Mouse (Mus musculus) midbrain, embryonic 15.5 days (tissue): ENCODE measurements around the gene Sdhaf1. TPM values are rescaled to one million over a fixed set of nuclear protein-coding genes. Genes with fewer than 3 reads are reported as not detected.

Experiments used
- ATAC-seq: fragments of 200-750 bp; cut with Nextera tagmentation; replicated peaks from 2 replicates; pipeline ENCODE4 v1.8.0; 2017; ENCODE audit warnings: moderate TSS enrichment
- H3K27ac ChIP-seq: fragments of 300-500 bp; sonication (generic); 2 replicates; pipeline ENCODE4 v1.5.1; 2015; ENCODE audit warnings: mild to moderate bottlenecking, inconsistent platforms
- H3K27me3 ChIP-seq: fragments of 300-500 bp; sonication (generic); replicated peaks from 2 replicates; pipeline ENCODE4 v1.6.1; 2015; ENCODE audit warnings: inconsistent platforms
- H3K36me3 ChIP-seq: fragments of 300-500 bp; sonication (generic); replicated peaks from 2 replicates; pipeline ENCODE4 v1.6.1; 2015; ENCODE audit warnings: inconsistent platforms
- H3K4me1 ChIP-seq: fragments of 300-500 bp; sonication (generic); 2 replicates; pipeline ENCODE4 v1.6.1; 2015; ENCODE audit warnings: inconsistent platforms
- H3K4me2 ChIP-seq: fragments of 300-500 bp; sonication (generic); 2 replicates; pipeline ENCODE4 v1.6.1; 2015; ENCODE audit warnings: inconsistent platforms, mild to moderate bottlenecking, moderate library complexity
- H3K4me3 ChIP-seq: fragments of 300-500 bp; sonication (generic); 2 replicates; pipeline ENCODE4 v1.5.1; 2015; ENCODE audit warnings: mild to moderate bottlenecking, inconsistent platforms
- H3K9ac ChIP-seq: fragments of 300-500 bp; sonication (generic); 2 replicates; pipeline ENCODE4 v1.6.1; 2015; ENCODE audit warnings: mild to moderate bottlenecking, inconsistent platforms
- H3K9me3 ChIP-seq: fragments of 300-500 bp; sonication (generic); 2 replicates; pipeline ENCODE4 v1.6.1; 2016; ENCODE audit warnings: inconsistent platforms
- WGBS: fragments of 180-500 bp; shearing (Covaris S2); methylation state at CpG from one replicate; pipeline ENCODE4 v1.1.7; 2015; ENCODE audit warnings: mixed read lengths; 5-methylcytosine and 5-hydroxymethylcytosine counted together
- polyA plus RNA-seq: library from polyadenylated mRNA; unstranded; fragments of >200 nt; fragmentation: Nextera tagmentation; extraction: Ambion mirVana; gene quantifications from 2 replicates; pipeline ENCODE4 v1.2.1, GENCODE M21; 2015

Gene Sdhaf1
- polyA plus RNA-seq, 1 experiment from 2014 or later = 17.1 TPM

DNA sequence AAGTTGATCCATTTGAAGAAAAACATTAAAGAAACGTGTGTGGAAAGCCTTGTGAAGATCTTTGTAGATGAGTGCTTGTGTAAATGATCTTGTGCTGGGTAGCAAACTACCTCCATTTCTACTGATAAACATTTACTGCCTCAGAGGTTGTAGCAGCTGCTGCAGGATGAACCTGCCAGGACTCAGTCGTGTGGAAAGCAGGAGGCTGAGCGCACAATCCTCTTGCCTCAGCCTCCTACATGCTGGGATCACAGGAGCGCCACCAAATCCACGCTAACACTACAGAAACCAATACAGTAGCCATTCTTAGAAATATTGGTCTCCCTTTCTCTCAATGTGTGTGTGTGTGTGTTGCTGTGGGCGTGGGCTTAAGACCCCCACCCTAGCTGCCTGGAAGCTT is 35.6 kb downstream of the Sdhaf1 start:
- Histone ChIP-seq H3K4me3 (no peak overlapping the region), H3K9ac (no peak overlapping the region), H3K9me3 (no peaks in the 10 kb centered on the region), H3K27me3 (no peaks in the 10 kb centered on the region), H3K36me3 (no peaks in the 10 kb centered on the region), H3K4me2 (no peak overlapping the region), H3K4me1 (peaks cover 16% of the 10 kb centered on the region), H3K27ac (no peak overlapping the region)
- ATAC-seq = no peak
- WGBS = 62% methylated on average over 6 of the region's 6 CpGs

DNA sequence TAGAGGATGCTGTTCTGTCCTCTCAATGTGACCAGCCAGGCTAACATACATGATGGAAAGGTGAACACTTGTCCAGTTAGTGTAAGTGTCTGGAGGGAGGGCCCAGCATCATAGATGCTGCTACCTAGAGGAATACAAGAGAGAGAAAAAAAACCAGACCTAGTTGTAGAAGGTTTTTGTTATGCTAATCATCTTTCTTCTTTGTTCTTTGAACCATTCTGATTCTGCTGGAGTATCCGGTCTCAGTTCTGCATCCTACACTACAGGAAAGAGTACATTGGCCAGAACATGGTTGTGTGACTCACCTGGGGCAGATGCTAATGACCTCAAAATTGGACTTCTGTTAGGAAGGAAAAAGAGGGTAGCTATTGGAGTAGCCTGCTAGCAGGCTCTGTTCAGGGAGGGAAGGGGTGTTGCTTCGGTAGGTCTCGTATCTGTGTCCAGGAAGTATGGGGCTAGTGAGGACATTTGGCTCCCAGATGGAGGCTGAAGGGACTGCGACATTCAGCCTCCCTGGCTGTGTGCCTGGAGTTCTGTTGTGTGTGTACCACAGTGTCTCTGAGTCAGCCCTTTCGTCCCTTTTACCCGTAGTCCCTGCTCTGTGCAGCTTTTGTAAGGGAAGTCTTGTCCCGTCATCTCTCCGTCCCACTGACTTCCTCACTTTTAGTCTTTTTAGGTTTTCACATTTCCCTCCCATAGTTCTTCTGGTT is 36.8 kb downstream of the Sdhaf1 start:
- H3K9me3 ChIP-seq = no peaks in the 10 kb centered on the region

DNA sequence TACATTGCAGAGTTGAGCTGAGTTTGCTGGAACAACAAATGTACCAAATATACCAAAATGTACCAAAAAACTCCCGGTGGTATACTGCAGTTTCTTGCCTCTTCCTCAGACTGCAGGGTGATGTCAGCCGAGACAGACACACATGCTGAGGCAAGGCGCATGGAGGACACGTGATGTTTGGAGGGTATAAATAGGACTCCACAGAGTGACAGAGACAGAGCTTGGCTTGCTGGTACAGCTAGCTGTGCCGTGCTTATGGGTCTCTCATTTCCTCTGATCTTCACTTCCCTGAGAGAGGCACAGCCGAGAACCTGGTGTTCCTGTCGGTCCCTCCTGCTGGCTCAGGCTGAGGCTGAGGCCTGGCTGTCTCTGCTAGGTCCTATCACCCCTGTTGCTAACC is 41.0 kb downstream of the Sdhaf1 start:
- no peak overlapping the region for H3K4me2 ChIP-seq
- no peak overlapping the region for H3K4me3 ChIP-seq
- H3K27ac ChIP-seq = no peak overlapping the region
- no peaks in the 10 kb centered on the region for H3K27me3 ChIP-seq
- H3K36me3 ChIP-seq = no peaks in the 10 kb centered on the region
- no peak for ATAC-seq
- WGBS = 78% methylated on average over 7 of the region's 7 CpGs
- H3K4me1 ChIP-seq = peaks cover 13% of the 10 kb centered on the region
- H3K9ac ChIP-seq = no peak overlapping the region
- H3K9me3 ChIP-seq = no peaks in the 10 kb centered on the region

More for the DNA sequence above, 36.8 kb downstream of the Sdhaf1 start:
- Histone ChIP-seq H3K4me1 (peaks cover 6% of the 10 kb centered on the region; the same call in 1 of the 2 replicates), H3K27ac (no peak overlapping the region), H3K4me2 (no peak overlapping the region), H3K36me3 (no peaks in the 10 kb centered on the region), H3K9ac (no peak overlapping the region), H3K27me3 (no peaks in the 10 kb centered on the region), H3K4me3 (no peak overlapping the region)
- WGBS = 60% methylated on average over 8 of the region's 8 CpGs
- no peak for ATAC-seq

DNA sequence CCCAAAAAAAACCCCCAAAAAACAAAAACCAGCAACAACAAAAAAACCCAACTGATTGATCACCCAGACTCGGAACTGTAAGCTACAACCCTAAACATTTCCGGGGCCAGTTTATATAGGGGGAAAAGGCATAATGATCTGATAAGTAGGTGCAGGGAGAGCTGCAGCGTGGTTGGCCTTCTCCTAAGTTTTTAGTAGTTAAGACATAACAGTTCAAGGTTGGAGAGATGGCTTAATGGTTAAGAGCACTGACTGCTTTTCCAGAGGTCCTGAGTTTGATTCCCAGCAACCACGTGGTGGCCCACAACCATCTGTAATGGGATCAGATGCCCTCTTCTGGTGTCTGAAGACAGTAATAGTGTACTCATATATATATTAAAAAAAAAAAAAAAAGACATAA is 42.2 kb downstream of the Sdhaf1 start:
- WGBS = 85% methylated on average over 4 of the region's 4 CpGs
- H3K4me2 ChIP-seq = peak overlapping the region; percentile 98

DNA sequence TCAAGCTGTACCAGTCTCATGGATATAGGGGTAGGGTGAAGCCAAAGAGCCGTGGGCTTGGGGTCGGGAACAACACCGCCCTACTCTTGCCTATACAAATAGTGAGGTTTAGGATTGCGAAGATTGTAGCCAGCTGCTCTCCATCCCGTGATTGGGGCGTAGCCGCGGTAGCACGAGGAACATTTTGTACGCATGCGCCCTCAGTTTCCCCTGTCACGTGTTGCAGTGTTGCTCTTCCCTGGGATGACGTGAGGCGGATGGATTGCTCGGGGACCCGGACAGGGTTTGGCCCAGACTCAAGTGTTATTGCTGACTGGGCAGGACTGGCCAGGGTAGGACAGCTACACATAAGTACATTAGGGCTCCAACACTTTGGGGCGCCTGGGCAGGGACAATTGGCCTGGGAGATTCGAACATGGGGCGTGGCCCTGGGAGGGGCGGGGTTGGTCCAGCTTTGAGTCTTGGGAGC is 43.0 kb downstream of the Sdhaf1 start:
- Histone ChIP-seq H3K4me3 (peak overlapping the region; percentile 69), H3K36me3 (no peaks in the 10 kb centered on the region), H3K9me3 (no peaks in the 10 kb centered on the region), H3K4me2 (peak overlapping the region; percentile 98), H3K27me3 (no peaks in the 10 kb centered on the region), H3K27ac (peak overlapping the region; percentile 98), H3K4me1 (peaks cover 13% of the 10 kb centered on the region), H3K9ac (peak overlapping the region; percentile 64)
- ATAC-seq = peak; percentile 91
- WGBS = under 1% methylated on average over 20 of the region's 20 CpGs

More for the DNA sequence above, 42.2 kb downstream of the Sdhaf1 start:
- H3K36me3 ChIP-seq = no peaks in the 10 kb centered on the region
- H3K9ac ChIP-seq = no peak overlapping the region
- H3K4me1 ChIP-seq = peaks cover 13% of the 10 kb centered on the region
- H3K4me3 ChIP-seq = peak overlapping the region; percentile 69; the same call in 1 of the 2 replicates
- H3K27ac ChIP-seq = no peak overlapping the region
- ATAC-seq = no peak
- H3K9me3 ChIP-seq = no peaks in the 10 kb centered on the region
- H3K27me3 ChIP-seq = no peaks in the 10 kb centered on the region

DNA sequence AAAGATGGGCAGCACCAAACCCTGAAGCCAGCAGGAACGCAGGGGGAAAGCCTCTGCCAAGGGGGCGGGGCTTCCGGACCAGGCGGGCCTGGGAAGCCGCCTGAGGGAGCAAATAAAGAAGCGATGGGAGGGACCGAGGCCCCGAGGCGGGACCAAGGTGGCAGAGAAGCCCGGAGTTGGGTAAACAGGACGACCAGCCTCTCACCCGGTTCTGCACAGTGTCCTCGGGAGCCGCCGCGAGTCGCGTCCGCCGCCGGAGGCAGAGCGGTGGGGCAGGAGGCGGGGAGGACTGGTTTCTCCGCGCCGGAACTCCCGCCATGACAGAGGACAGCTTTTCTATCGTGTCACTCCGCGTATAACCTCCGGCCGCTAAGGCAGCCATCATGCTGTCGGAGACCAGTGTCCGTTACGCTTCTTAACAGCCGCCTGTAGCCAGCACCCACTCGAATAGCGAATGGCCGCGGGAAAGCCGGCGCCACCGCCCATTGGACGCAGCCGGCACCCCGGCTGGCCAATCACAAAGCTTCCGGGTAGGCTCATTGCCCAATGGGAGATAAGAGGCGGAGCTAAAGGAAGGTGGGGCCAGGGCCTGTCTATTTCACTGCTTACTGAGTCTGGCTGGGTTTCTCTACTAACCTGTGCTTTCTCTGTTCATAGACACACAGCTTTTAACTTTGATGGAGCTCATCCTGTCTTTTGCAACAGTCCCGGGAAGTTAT is 43.6 kb downstream of the Sdhaf1 start, which contains the start of the genes Thap8 and Wdr62:
Gene Thap8, plus strand, starts transcription at position 144 of the 719 bp plus-strand sequence.
Gene Wdr62, minus strand, starts transcription at position 469 of the 719 bp plus-strand sequence.
- Histone ChIP-seq H3K9ac (peak within 1 kb of the TSS; percentile 64), H3K36me3 (no peaks in the 10 kb centered on the region), H3K27me3 (no peaks in the 10 kb centered on the region), H3K4me1 (peaks cover 13% of the 10 kb centered on the region), H3K4me3 (peak within 1 kb of the TSS; percentile 69), H3K4me2 (peak within 1 kb of the TSS; percentile 98), H3K27ac (peak within 1 kb of the TSS; percentile 98), H3K9me3 (no peaks in the 10 kb centered on the region)
- under 1% methylated on average over 49 of the region's 49 CpGs for WGBS
- ATAC-seq = peak; percentile 97

DNA sequence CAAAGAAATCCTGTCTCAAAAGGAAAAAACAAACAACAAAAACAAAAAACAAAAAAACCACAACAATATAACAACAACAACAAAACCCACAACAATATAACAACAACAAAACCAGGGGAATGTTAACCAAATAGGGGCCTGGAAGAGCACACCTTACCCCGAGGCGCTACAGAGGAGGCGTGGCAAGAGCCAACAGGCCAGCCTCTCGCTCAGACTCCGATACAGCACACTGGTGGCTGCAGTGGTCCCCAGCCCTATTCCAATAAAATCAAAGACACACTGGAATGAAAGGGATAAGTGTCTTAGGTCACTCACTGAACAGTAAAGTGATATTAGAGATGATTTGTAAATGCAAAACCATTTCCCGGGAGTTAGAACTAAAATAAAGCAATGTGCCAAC is 44.2 kb downstream of the Sdhaf1 start:
- H3K27ac ChIP-seq = no peak overlapping the region
- H3K4me2 ChIP-seq = peak overlapping the region; percentile 98
- peaks cover 13% of the 10 kb centered on the region for H3K4me1 ChIP-seq
- no peak for ATAC-seq
- WGBS = 0% methylated on average over 6 of the region's 6 CpGs
- peak overlapping the region; percentile 38 for H3K9ac ChIP-seq
- H3K27me3 ChIP-seq = no peaks in the 10 kb centered on the region
- H3K9me3 ChIP-seq = no peaks in the 10 kb centered on the region
- no peaks in the 10 kb centered on the region for H3K36me3 ChIP-seq
- H3K4me3 ChIP-seq = peak overlapping the region; percentile 69

DNA sequence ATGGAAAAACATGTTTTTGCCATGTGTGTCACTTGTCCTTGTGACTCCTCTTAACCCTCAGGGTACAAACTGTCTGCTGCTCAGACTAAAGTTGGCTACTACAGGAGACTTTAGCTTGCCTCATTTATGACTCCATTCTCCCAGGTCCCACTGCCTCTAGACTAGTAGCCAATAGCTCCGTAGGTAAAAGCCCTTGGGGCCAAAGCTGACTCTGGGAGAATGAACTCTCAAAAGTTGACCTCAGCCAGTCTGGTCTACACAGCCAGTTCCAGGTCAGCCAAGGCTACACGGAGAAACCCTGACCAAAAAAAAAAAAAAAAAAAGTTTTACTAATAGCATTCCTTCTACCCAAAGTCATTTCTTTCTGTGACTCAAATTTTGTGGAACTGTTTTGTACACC is 44.8 kb downstream of the Sdhaf1 start:
- Histone ChIP-seq H3K4me3 (no peak overlapping the region), H3K9me3 (no peaks in the 10 kb centered on the region), H3K9ac (no peak overlapping the region), H3K36me3 (no peaks in the 10 kb centered on the region), H3K4me2 (no peak overlapping the region), H3K27me3 (no peaks in the 10 kb centered on the region), H3K4me1 (peaks cover 13% of the 10 kb centered on the region), H3K27ac (no peak overlapping the region)
- 64% methylated on average over 2 of the region's 2 CpGs for WGBS
- ATAC-seq = no peak

DNA sequence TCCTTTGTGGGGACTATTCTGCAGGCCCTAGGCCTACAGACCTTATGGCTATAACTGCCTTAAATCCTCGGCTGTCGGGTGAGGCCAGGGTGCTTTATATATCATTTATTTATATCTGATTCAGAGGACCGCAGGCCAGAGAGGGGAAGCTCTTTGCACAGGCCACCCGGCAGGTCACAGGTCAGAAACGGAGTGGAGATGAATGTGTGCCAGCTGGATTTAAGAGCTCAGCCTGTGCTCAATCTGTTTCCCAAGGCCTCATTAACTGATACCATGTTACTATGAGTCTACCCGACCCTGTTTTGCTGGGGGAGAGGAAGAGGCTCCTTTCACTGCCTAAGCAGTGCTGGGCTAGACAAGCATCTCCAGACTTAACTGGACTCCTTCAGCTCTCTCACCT is 49.3 kb downstream of the Sdhaf1 start:
- no peak overlapping the region for H3K9ac ChIP-seq
- H3K27ac ChIP-seq = no peak overlapping the region
- H3K4me2 ChIP-seq = no peak overlapping the region
- 90% methylated on average over 6 of the region's 6 CpGs for WGBS
- no peak overlapping the region for H3K4me3 ChIP-seq
- ATAC-seq = no peak
- H3K4me1 ChIP-seq = peaks cover 2% of the 10 kb centered on the region; the same call in 1 of the 2 replicates
- no peaks in the 10 kb centered on the region for H3K36me3 ChIP-seq
- no peaks in the 10 kb centered on the region for H3K27me3 ChIP-seq
- no peaks in the 10 kb centered on the region for H3K9me3 ChIP-seq

Other genes starting within 250 kb of the Sdhaf1 start
- 3.6 and 3.9 TPM in 2 replicates for gene Gm26920, start 233.5 kb downstream of the Sdhaf1 start, polyA plus RNA-seq
- gene Zfp566, start 233.4 kb downstream of the Sdhaf1 start, polyA plus RNA-seq = 18.9 and 19.8 TPM in 2 replicates
- gene Zfp260, start 229.1 kb downstream of the Sdhaf1 start, polyA plus RNA-seq = 81.9 and 83.5 TPM in 2 replicates
- gene Zfp382, start 202.0 kb downstream of the Sdhaf1 start, polyA plus RNA-seq = 23.4 and 24.9 TPM in 2 replicates
- gene Zfp146, start 154.1 kb downstream of the Sdhaf1 start, polyA plus RNA-seq = 13.7 and 15.4 TPM in 2 replicates
- gene Cox7a1, start 139.8 kb downstream of the Sdhaf1 start, polyA plus RNA-seq = 6.5 and 6.8 TPM in 2 replicates
- 69.8 and 81.5 TPM in 2 replicates for gene Capns1, start 125.1 kb downstream of the Sdhaf1 start, polyA plus RNA-seq
- 175 and 188 TPM in 2 replicates for gene Polr2i, start 91.9 kb downstream of the Sdhaf1 start, polyA plus RNA-seq
- 429 and 432 TPM in 2 replicates for gene Tbcb, start 91.6 kb downstream of the Sdhaf1 start, polyA plus RNA-seq
- gene Ovol3, start 88.2 kb downstream of the Sdhaf1 start, polyA plus RNA-seq = not detected in 2 replicates
- 1.3 and 1.5 TPM in 2 replicates for gene Thap8, start 43.8 kb downstream of the Sdhaf1 start, polyA plus RNA-seq
- gene Wdr62, start 43.5 kb downstream of the Sdhaf1 start, polyA plus RNA-seq = 3.6 and 3.8 TPM in 2 replicates
- 106 and 110 TPM in 2 replicates for gene Clip3, start 32.2 kb downstream of the Sdhaf1 start, polyA plus RNA-seq
- gene Alkbh6, start 15.2 kb downstream of the Sdhaf1 start, polyA plus RNA-seq = 134 and 135 TPM in 2 replicates
- gene Syne4, start 9.1 kb downstream of the Sdhaf1 start, polyA plus RNA-seq = 16.6 and 17.5 TPM in 2 replicates
- 0.23 and 2.0 TPM in 2 replicates for gene E130208F15Rik, start 2.2 kb downstream of the Sdhaf1 start, polyA plus RNA-seq
- gene Lrfn3, start 38.9 kb upstream of the Sdhaf1 start, polyA plus RNA-seq = 16.3 and 17.9 TPM in 2 replicates
- 27.8 and 36.6 TPM in 2 replicates for gene Tyrobp, start 89.9 kb upstream of the Sdhaf1 start, polyA plus RNA-seq
- 0.53 and 0.59 TPM in 2 replicates for gene Hcst, start 96.0 kb upstream of the Sdhaf1 start, polyA plus RNA-seq
- gene Nfkbid, start 97.8 kb upstream of the Sdhaf1 start, polyA plus RNA-seq = 2.4 and 2.8 TPM in 2 replicates
- gene Aplp1, start 121.6 kb upstream of the Sdhaf1 start, polyA plus RNA-seq = 790 and 817 TPM in 2 replicates
- gene Kirrel2, start 133.8 kb upstream of the Sdhaf1 start, polyA plus RNA-seq = 1.3 and 2.7 TPM in 2 replicates
- gene Nphs1, start 134.4 kb upstream of the Sdhaf1 start, polyA plus RNA-seq = 0.41 and 0.61 TPM in 2 replicates
- gene Prodh2, start 169.7 kb upstream of the Sdhaf1 start, polyA plus RNA-seq = not detected in 2 replicates
- 144 and 158 TPM in 2 replicates for gene Arhgap33, start 211.2 kb upstream of the Sdhaf1 start, polyA plus RNA-seq
- gene Hspb6, start 228.3 kb upstream of the Sdhaf1 start, polyA plus RNA-seq = 7.8 and 9.9 TPM in 2 replicates
- gene Proser3, start 228.4 kb upstream of the Sdhaf1 start, polyA plus RNA-seq = 7.7 and 9.4 TPM in 2 replicates
- 53.6 and 63.8 TPM in 2 replicates for gene Lin37, start 235.9 kb upstream of the Sdhaf1 start, polyA plus RNA-seq
- 87.2 and 90.7 TPM in 2 replicates for gene U2af1l4, start 239.4 kb upstream of the Sdhaf1 start, polyA plus RNA-seq
- gene Gm49396, start 239.4 kb upstream of the Sdhaf1 start, polyA plus RNA-seq = 18.5 and 20.7 TPM in 2 replicates
- 121 and 123 TPM in 2 replicates for gene Psenen, start 239.7 kb upstream of the Sdhaf1 start, polyA plus RNA-seq
- 8.0 and 8.1 TPM in 2 replicates for gene Igflr1, start 241.5 kb upstream of the Sdhaf1 start, polyA plus RNA-seq